Mouse (Mus musculus) small intestine, adult 2 months (tissue): ENCODE data around the gene Rpl23a. TPM values are rescaled to one million over a fixed set of nuclear protein-coding genes. Genes with fewer than 3 reads are reported as not detected.

Experiments used
- H3K27ac ChIP-seq: fragments of 200-500 bp; 2 replicates; pipeline ENCODE4 v1.5.1; 2012; ENCODE audit warnings: low read depth, low read length, control low read depth, inconsistent platforms; ENCODE audit not compliant: insufficient read depth
- H3K27me3 ChIP-seq: fragments of 200-500 bp; 2 replicates; pipeline ENCODE4 v1.6.1; 2012; ENCODE audit warnings: mild to moderate bottlenecking, moderate library complexity, low read length, inconsistent platforms; ENCODE audit not compliant: control insufficient read depth, insufficient read depth
- H3K36me3 ChIP-seq: fragments of 200-500 bp; 2 replicates; pipeline ENCODE4 v1.6.1; 2012; ENCODE audit warnings: mild to moderate bottlenecking, low read length, control low read depth, inconsistent platforms; ENCODE audit not compliant: control insufficient read depth, insufficient read depth
- H3K4me1 ChIP-seq: fragments of 200-500 bp; 2 replicates; pipeline ENCODE4 v1.6.1; 2012; ENCODE audit warnings: low read length, inconsistent platforms, mixed read lengths; ENCODE audit not compliant: control insufficient read depth, insufficient read depth, insufficient read length
- H3K4me3 ChIP-seq: fragments of 200-500 bp; 2 replicates; pipeline ENCODE4 v1.5.1; 2012; ENCODE audit warnings: low read depth, mild to moderate bottlenecking, control low read depth, inconsistent platforms, low read length, moderate library complexity
- CTCF ChIP-seq: fragments of 200-500 bp; IDR thresholded peaks from 2 replicates; pipeline ENCODE4 v1.5.1; 2012; ENCODE audit warnings: low read depth, mild to moderate bottlenecking, control low read depth, inconsistent platforms, low read length, moderate library complexity, mixed read lengths; ENCODE audit not compliant: insufficient replicate concordance, insufficient read length; ENCODE audit errors: extremely low read depth
- POLR2A ChIP-seq: fragments of 200-500 bp; IDR thresholded peaks from 2 replicates; pipeline ENCODE4 v1.6.1; 2012; ENCODE audit warnings: low read depth, mild to moderate bottlenecking, control low read depth, inconsistent platforms, low read length, moderate library complexity
- WGBS: fragments of 180-500 bp; shearing (Covaris S2); methylation state at CpG from one replicate; pipeline ENCODE4 v1.1.7; 2018; 5-methylcytosine and 5-hydroxymethylcytosine counted together
- polyA plus RNA-seq: library from polyadenylated mRNA; depleted of rRNA; stranded (reverse); fragments of >200 nt; gene quantifications from 2 replicates; pipeline ENCODE4 v1.2.3, GENCODE M21; 2012

Gene Rpl23a
- polyA plus RNA-seq, 1 experiment: 66.4 TPM

DNA sequence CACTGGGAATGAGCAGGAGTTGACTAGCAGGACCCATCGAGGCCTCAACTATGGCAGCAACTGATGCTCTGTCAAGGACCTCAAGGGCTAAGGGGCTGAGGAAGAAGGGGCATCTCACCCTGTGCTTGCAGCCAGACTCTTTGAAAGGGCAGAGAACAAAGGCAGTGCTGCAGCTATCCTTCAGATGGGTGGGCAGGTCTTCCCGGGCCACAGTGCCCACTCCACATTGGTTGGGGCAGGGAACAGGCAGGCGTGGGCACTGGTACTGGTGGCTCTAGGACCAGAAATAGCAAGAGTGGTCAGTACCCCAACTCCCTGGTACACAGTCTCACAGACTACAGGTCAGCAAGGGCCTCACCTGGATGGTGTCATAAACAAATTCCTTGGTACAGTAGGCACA is 22.7 kb downstream of the Rpl23a start:
- WGBS: 85% methylated on average over 3 of the region's 3 CpGs
- H3K36me3 ChIP-seq: peaks cover 41% of the 10 kb centered on the region
- no peaks in the 10 kb centered on the region for H3K27me3 ChIP-seq
- H3K27ac ChIP-seq: no peak overlapping the region
- no peak overlapping the region for H3K4me3 ChIP-seq
- no peak for TF ChIP-seq CTCF
- TF ChIP-seq POLR2A: no peak
- H3K4me1 ChIP-seq: peaks cover 25% of the 10 kb centered on the region

DNA sequence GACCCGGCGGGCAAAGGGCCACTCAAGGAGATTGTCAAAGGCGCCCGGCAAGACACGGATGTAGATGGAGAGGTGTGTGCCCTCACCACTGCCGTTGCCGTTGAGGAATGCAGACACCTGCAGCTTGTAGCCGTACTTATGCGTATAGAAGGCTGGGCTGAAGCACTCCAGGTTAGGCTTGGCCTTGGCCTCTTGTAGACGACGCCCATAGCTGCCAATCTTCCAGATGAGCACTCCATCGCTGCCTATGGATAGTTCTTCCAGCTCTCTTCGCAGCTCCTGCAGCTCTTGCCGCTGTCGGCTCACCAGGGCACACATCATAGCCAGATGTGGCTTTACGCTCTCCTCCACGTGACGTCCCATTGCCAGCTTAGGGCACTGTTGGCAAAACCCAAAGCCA is 23.2 kb downstream of the Rpl23a start:
- 84% methylated on average over 18 of the region's 18 CpGs for WGBS
- Histone ChIP-seq H3K27ac (no peak overlapping the region), H3K4me3 (no peak overlapping the region), H3K36me3 (peaks cover 41% of the 10 kb centered on the region), H3K27me3 (no peaks in the 10 kb centered on the region), H3K4me1 (peaks cover 25% of the 10 kb centered on the region)
- TF ChIP-seq POLR2A (no peak), CTCF (no peak)

DNA sequence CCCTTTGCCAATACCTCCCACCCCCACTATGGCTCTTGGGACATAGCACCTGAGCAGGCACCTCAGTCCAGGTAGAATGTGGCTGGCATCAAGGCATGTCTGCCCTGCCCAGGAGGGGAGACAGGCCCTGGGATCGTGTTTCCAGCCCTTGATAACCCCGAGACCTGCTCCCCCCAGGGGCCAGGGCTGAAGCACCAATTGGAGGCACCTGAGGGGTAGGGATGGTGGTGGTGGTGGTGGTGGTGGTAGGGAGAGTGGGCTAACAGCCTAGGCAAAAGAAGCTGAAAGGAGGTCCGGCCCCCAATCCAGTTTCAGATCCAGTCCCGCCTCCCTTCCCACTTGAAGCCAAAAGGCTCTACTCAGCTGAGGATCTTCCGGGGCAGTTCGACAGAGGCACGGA is 23.8 kb downstream of the Rpl23a start:
- H3K36me3 ChIP-seq: peaks cover 44% of the 10 kb centered on the region
- WGBS: 77% methylated on average over 7 of the region's 7 CpGs
- no peak overlapping the region for H3K27ac ChIP-seq
- peaks cover 25% of the 10 kb centered on the region for H3K4me1 ChIP-seq
- TF ChIP-seq CTCF (no peak), POLR2A (no peak)
- no peaks in the 10 kb centered on the region for H3K27me3 ChIP-seq
- no peak overlapping the region for H3K4me3 ChIP-seq

DNA sequence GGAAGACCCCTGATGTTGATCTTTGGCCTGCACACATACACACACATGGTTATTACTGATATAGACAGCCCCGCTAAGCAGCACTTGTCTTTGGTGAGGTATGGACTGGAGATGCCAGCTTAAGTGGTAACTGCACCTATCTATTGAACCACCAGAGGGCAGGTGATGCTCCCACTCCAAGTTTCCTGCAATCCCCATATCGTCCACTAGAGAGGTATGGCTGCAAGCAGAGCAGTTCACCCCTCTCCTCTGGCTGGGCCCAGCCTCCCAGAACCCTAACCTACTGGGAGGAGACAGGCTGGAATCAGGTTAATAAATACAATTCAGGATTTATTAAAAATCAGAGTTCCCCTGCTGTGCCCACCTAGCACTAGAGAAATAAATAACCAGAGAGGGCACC is 24.3 kb downstream of the Rpl23a start:
- no peaks in the 10 kb centered on the region for H3K27me3 ChIP-seq
- TF ChIP-seq POLR2A (no peak), CTCF (peak; percentile 98; the same call in 1 of the 2 replicates)
- H3K4me3 ChIP-seq: no peak overlapping the region
- 18% methylated on average over 2 of the region's 2 CpGs for WGBS
- H3K36me3 ChIP-seq: peaks cover 47% of the 10 kb centered on the region
- no peak overlapping the region for H3K27ac ChIP-seq
- H3K4me1 ChIP-seq: peaks cover 21% of the 10 kb centered on the region

DNA sequence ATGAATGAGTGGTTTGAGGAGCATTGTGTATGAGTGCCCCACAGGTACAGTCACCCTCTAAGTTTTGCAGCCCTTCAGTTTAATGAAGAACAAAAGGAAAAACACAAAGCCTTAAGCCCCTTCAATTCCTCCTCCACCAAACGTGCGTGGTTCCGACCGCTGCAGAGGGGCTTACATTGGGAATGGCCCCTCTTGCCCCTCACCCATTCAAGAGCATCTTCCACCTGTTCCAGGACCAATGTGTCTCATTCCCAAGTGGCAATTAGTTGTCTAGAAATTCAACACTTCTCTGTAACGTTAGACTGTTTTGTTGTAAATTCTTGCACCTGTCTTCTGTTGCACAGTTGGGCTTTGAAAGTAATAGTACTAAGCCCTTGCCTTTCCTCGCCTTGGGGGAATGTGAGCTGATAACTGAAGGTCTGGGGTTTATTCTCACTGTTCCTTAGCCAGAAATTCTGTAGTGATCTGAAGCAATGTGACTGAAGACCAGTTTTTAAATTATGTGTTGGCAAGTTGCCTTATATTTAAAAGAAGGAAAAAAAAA is 27.2 kb downstream of the Rpl23a start:
- TF ChIP-seq CTCF (no peak), POLR2A (no peak)

DNA sequence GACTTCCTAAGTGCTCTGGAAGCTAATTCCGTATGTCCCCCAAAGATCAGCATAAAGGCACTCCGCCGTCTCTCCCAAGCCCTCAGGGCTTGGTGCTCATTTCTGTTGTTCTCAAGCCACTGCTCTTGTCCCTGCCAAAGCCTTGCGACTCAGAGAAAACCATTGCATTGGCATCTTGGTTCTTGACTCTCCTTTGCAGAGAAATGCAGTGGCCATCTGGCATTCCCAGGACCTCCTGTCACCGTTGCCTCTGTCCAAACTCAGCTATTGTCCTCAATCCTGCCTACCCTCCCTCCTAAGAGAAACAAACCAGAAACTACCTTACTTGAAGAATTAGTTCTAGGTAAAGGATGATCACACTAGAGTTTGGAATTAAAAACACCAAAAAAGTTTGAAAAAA is 27.7 kb downstream of the Rpl23a start:
- WGBS: 91% methylated on average over 5 of the region's 5 CpGs
- H3K36me3 ChIP-seq: peaks cover 49% of the 10 kb centered on the region
- H3K27me3 ChIP-seq: no peaks in the 10 kb centered on the region
- no peaks in the 10 kb centered on the region; the same call in 1 of the 2 replicates for H3K4me1 ChIP-seq
- no peak overlapping the region for H3K4me3 ChIP-seq
- no peak for TF ChIP-seq CTCF
- no peak for TF ChIP-seq POLR2A
- H3K27ac ChIP-seq: no peak overlapping the region

More for the DNA sequence above, 27.2 kb downstream of the Rpl23a start:
- Histone ChIP-seq H3K27me3 (no peaks in the 10 kb centered on the region), H3K4me3 (no peak overlapping the region), H3K36me3 (peaks cover 51% of the 10 kb centered on the region), H3K4me1 (no peaks in the 10 kb centered on the region; the same call in 1 of the 2 replicates), H3K27ac (no peak overlapping the region)
- WGBS: 84% methylated on average over 6 of the region's 6 CpGs

DNA sequence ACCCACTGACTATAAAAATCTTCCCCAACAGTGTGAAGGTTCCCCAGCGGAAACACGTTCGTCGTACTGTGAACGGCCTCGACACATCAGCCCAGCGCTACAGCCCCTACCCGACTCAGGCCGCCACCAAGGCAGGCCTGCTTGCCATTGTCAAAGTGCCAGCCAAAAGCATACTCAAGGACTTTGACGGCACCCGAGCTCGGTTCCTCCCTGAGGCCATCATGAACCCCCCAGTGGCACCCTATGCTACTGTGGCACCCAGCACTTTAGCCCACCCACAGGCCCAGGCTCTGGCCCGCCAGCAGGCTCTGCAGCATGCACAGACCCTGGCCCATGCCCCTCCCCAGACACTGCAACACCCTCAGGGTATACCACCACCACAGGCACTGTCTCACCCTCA is 29.6 kb downstream of the Rpl23a start:
- Histone ChIP-seq H3K27ac (no peak overlapping the region), H3K4me3 (no peak overlapping the region), H3K36me3 (peaks cover 40% of the 10 kb centered on the region), H3K4me1 (no peaks in the 10 kb centered on the region; the same call in 1 of the 2 replicates), H3K27me3 (no peaks in the 10 kb centered on the region)
- 88% methylated on average over 13 of the region's 13 CpGs for WGBS
- TF ChIP-seq POLR2A: no peak
- TF ChIP-seq CTCF: no peak
